Mouse (Mus musculus): ENCODE measurements around the gene Atg2b.

DNA sequence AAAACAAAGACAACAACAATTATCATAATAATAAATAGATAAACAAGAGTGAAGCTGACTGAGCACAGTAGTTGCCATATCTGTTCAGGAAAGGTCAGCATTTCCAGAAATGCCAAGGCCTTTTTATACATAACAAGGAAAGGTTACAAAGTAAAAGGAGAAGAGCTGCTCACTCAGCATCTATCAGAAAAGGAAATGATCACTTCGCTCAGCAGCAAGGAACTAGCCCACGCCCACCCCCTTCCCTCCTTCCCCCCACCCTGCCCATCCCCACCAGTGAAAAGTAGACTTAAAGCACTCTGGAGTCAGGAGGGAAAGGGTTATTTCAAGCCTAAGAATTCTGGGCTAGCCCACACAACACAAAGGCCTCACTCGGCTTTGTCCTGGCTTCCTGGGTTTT lies 35.2 kb upstream of the Atg2b start:
- TF ChIP-seq POLR2A (IDR thresholded peaks at IDR 0.05; ENCODE audit: borderline replicate concordance, extremely low read depth, low read depth, low read length) (no peak), CTCF (IDR thresholded peaks at IDR 0.05; ENCODE audit: insufficient read depth, low read length) (no peak)
